Mouse (Mus musculus) kidney, postnatal 25 days (tissue): ENCODE results near the gene Tmem39a.

Source experiments
- DNase-seq, 2 experiments: peaks; one replicate each; pipeline ENCODE4 v3.0.0; 2021; ENCODE audit warnings: mixed read lengths in 2 of 2

The Tmem39a gene

GRCm38 (mm10) chr16:38636682-38637081 lies 78.2 kb downstream of the Tmem39a start:
- no peak for DNase-seq

- DNase-seq = no peak
These were observed 78.6 kb downstream of the Tmem39a start for GRCm38 (mm10) chr16:38637085-38637484.
